Mouse (Mus musculus) layer of hippocampus, adult 9-10 months (tissue): ENCODE results near the gene Nlrc5.

Source experiments
- DNase-seq: peaks from one replicate; pipeline ENCODE4 v3.0.0; 2022; ENCODE audit warnings: low spot score

Gene Nlrc5

GRCm38 (mm10) chr8:94469656-94470055, 35.5 kb downstream of the Nlrc5 start:
- DNase-seq = no peak

DNA sequence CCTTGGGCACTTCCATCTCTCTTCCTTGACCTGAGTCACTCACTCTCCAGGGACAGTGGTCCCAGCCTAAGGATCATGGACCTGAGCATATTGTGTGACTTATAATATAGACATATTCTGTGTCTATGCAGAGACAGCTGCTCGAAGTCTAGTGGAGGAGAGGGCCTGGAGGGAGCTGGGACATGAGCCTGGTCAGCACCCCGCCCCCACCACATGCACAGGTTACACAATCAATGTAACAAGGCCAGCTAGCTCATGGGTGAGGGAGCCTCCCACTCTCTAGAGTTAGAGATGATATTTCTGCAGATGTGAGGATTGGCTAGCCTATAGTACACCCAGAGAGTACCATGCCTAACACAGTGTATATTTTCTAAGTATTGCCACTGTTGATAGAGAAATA, 36.6 kb downstream of the Nlrc5 start:
- no peak for DNase-seq

DNA sequence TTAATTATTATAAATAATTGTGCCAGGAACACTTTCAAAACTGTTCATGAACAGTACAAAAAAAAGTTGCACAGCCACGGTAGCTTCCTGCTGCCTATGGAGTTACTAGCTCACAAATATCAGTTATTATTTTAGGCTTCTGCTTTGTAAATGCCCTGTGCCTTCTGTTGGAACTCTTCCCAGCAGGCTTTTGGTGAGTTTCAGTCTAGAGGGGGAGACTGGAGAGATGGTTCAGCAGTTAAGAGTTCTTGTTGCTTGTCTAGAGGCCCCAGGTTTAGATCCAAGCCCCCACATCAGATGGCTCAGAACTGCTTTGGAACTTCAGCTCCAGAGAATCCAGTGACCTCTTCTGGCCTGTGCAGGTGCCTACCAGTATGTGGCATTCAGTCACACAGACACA, 37.1 kb downstream of the Nlrc5 start:
- no peak for DNase-seq

DNA sequence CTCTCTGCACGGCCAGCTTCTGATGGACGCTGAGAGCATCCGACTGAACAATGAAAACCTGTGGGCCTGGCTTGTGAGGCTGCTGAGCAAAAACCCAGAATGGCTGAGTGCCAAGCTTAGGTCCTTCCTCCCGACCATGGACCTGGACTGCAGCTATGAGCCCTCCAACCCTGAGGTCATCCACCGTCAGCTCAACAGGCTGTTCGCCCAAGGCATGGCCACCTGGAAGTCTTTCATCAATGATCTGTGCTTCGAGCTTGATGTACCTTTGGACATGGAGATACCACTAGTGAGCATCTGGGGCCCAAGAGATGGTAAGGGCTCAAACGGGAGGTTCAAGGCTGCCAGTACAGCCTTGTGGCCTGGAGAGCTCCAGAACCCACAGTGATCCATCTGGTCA, 38.6 kb downstream of the Nlrc5 start:
- no peak for DNase-seq

GRCm38 (mm10) chr8:94473431-94473830, 39.3 kb downstream of the Nlrc5 start:
- DNase-seq = no peak

DNA sequence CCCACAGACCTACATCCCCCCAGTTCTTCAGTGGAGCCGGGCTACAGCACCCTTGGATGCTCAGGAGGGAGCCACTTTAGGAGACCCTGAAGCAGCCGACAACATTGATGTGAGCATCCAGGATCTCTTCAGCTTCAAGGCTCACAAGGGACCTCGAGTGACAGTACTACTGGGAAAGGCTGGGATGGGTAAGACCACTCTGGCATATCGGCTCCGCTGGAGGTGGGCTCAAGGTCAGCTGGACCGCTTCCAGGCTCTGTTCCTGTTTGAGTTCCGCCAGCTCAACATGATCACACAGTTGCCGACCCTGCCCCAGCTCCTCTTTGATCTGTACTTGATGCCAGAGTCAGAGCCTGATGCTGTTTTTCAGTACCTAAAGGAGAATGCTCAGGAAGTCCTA, 41.6 kb downstream of the Nlrc5 start:
- DNase-seq = no peak

DNA sequence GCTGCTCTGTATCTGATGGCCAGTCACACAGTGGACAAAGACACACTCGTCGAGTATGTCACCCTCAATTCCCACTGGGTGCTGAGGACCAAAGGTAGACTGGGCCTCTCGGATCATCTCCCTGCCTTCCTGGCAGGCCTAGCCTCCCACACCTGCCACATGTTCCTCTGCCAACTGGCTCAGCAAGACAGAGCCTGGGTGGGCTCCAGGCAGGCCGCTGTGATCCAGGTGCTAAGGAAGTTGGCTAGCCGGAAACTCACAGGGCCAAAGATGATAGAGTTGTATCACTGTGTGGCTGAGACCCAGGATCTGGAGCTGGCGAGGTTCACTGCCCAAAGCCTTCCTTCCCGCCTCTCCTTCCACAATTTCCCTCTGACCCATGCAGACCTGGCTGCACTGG, 42.7 kb downstream of the Nlrc5 start:
- no peak for DNase-seq

DNA sequence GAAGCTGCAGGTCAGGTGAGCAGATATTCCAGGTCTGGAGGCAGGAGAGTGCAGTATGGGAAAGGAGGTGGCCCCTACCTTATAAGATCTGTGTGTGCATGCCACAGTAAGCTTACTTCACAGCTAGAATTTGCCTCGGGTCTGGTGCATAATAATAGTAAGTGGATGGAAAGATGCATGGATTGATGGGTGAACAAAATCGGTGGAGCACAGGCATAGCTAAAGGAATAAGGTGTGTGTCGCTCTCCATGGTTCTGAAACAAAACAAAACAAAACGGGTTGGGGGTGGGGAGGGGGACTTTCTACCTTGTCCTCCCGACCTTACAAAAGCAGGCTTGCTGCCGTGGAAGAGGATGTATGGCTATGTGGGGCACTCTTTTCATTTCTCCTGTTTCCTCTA, 47.9 kb downstream of the Nlrc5 start:
- DNase-seq = no peak

- DNase-seq = no peak
Measured at GRCm38 (mm10) chr8:94485288-94485687, 51.1 kb downstream of the Nlrc5 start.

DNA sequence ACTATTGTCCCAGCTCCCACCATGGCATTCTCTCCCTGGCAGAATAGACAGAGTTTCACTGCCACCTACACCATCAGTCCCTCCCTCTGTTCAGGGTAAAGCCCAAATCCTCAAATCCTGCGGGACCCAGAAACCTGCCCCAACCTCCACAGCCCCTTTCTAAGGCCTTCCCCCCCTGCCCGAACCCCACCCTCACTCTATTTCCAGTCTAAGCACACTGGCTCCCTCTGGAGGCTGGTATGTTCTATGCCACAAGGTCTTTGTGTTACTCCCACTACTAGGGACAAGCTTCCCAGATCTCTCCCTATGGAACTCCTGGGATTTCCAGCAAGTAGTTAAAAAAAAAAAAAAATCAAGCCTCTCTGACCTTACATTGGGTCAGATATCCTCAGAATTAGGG, 51.7 kb downstream of the Nlrc5 start:
- no peak for DNase-seq

GRCm38 (mm10) chr8:94488016-94488415, 53.9 kb downstream of the Nlrc5 start:
- no peak for DNase-seq

- no peak for DNase-seq
Measured at GRCm38 (mm10) chr8:94489809-94490483, 55.8 kb downstream of the Nlrc5 start.

- DNase-seq = peak; percentile 69
Measured at GRCm38 (mm10) chr8:94492021-94492681, 58.0 kb downstream of the Nlrc5 start.

- DNase-seq = no peak
Measured at GRCm38 (mm10) chr8:94493240-94493639, 59.1 kb downstream of the Nlrc5 start.

DNA sequence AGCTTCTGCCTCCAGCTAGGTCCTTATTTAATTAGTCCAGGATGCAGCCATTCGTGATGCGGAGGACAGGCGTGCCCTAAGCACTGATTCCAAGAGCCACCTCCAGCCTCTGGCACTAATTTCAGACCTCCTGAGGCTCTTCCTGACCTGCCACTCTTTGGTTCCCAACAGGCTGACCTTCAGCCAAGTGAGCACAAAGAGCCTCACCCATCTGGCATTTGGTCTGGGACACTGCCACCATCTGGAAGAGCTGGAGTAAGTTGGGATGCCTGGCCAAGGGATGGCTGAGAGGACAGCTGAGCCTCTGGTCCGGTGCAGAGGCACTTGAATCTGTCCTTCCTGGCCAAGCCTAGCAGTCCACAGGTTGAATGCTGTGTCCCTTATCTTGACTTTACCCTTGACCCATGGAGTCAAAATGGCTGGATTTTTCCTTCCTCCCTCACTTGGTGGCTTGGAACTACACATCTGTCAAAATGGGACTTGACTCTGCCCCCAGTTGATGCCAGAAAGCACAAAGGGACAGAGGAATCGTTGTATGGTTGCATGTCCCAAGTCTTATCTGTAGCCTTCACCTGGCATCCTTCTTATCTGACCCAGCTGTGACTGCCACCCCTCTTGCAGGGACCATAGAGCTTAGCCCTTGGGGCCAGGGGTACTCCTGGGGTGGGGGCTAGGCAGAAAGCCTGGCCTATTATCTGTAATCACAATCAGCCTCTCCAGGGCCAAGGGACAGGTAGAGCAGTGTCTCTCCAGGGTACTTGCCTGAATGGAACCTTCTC, 81.5 kb downstream of the Nlrc5 start:
- no peak for DNase-seq

GRCm38 (mm10) chr8:94516209-94516593, 82.0 kb downstream of the Nlrc5 start:
- no peak for DNase-seq

- no peak for DNase-seq
Measured at GRCm38 (mm10) chr8:94516766-94517165, 82.6 kb downstream of the Nlrc5 start.

- no peak for DNase-seq
Measured at GRCm38 (mm10) chr8:94518331-94518730, 84.2 kb downstream of the Nlrc5 start.

DNA sequence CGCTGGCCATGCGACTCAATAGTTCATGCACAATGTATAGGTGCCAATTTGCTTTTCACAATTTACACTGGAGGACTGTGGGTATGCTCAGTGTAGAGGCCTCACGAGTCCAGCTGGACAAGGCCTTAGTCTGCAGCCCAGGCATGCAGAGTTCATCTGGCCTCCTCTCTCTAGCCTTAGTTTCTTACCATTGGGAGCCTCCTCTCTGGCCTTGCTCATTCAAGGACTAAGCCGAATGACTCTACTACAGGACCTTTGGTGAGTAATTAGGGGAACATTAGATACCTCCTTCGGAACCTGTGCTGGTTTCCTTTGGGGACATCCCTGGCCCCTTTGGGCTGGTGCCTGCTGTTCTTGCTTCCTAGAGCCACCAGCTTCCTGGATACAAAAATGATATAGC, 84.9 kb downstream of the Nlrc5 start:
- DNase-seq = no peak

- DNase-seq = no peak
Measured at GRCm38 (mm10) chr8:94521481-94521880, 87.3 kb downstream of the Nlrc5 start.

GRCm38 (mm10) chr8:94522482-94522881, 88.3 kb downstream of the Nlrc5 start:
- no peak for DNase-seq

GRCm38 (mm10) chr8:94524554-94524953, 90.4 kb downstream of the Nlrc5 start:
- no peak for DNase-seq

- no peak for DNase-seq
Measured at GRCm38 (mm10) chr8:94527178-94527577, 93.0 kb downstream of the Nlrc5 start.
